Mouse (Mus musculus): Measurements from ENCODE around the gene Rtn4rl1. TPM values are rescaled to one million over a fixed set of nuclear protein-coding genes. Genes with fewer than 3 reads are reported as not detected.

The Rtn4rl1 gene
- polyA plus RNA-seq, 1 experiment from 2014 or later = 1.1 TPM

- Histone ChIP-seq H3K4me1 (ENCODE audit: insufficient read depth) (peaks cover 21% of the 10 kb centered on the region), H3K4me3 (ENCODE audit: low read depth, low read length) (no peak overlapping the region), H3K9me3 (ENCODE audit: low read depth, low read length) (no peaks in the 10 kb centered on the region), H3K4me2 (no peak overlapping the region; the same call in 1 of the 2 replicates), H3K9ac (no peak overlapping the region), H3K36me3 (ENCODE audit: insufficient read depth) (peaks cover 11% of the 10 kb centered on the region; the same call in 1 of the 2 replicates), H3K27ac (ENCODE audit: low read depth) (peak overlapping the region; percentile 93), H3K27me3 (ENCODE audit: insufficient read depth, low read length) (no peaks in the 10 kb centered on the region)
- WGBS = 33% methylated on average over 18 of the region's 18 CpGs
- ATAC-seq (ENCODE audit: insufficient read depth) (peak; percentile 76), DNase-seq (peak; percentile 86)
- 0 out of 2 replicates have a peak, but pooled peaks have one; percentile 1 for TF ChIP-seq CTCF (IDR thresholded peaks at IDR 0.05; ENCODE audit: low read depth)
These were observed 40.7 kb upstream of the Rtn4rl1 start for GRCm38 (mm10) chr11:75152603-75153557.

DNA sequence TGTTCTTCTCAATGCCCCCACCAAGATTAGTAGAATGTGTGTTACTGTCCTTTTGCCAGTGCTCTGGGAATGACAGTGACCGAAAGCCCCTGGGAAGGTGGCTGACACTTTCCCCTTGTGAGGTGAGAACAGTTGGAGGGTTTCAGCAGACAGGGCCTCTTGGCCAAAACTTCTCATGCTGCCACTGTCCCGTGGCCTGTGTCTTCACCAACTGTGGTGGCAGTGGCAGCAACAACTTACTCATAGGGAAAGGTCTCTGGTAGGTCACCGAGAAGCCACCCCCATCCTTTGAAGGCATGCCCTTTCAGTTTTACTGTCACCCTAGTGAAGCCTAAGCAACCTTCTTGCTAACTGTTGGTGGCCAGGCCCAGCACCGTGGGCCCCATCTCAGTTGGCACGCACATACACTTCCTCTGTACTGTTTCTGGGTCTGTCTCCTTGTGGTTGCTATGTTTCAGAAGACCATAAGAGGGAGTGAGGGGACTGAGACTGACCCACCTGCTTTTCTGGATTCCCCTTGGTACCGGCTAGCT, 39.5 kb upstream of the Rtn4rl1 start:
- Histone ChIP-seq H3K9ac (no peak overlapping the region), H3K4me3 (ENCODE audit: low read depth, low read length) (no peak overlapping the region), H3K27me3 (ENCODE audit: insufficient read depth, low read length) (no peaks in the 10 kb centered on the region), H3K27ac (ENCODE audit: low read depth) (peak overlapping the region; percentile 54; the same call in 1 of the 2 replicates), H3K4me2 (no peak overlapping the region), H3K9me3 (ENCODE audit: low read depth, low read length) (no peaks in the 10 kb centered on the region), H3K36me3 (ENCODE audit: insufficient read depth) (peaks cover 14% of the 10 kb centered on the region; the same call in 1 of the 2 replicates), H3K4me1 (ENCODE audit: insufficient read depth) (peaks cover 23% of the 10 kb centered on the region)
- 60% methylated on average over 6 of the region's 6 CpGs for WGBS
- ATAC-seq (ENCODE audit: insufficient read depth) (no peak), DNase-seq (peak; percentile 19)
- TF ChIP-seq CTCF (IDR thresholded peaks at IDR 0.05; ENCODE audit: low read depth) = peak; percentile 42; the same call in 1 of the 2 replicates

- H3K36me3 ChIP-seq (ENCODE audit: insufficient read depth) = peaks cover 27% of the 10 kb centered on the region
- no peak overlapping the region for H3K4me2 ChIP-seq
- no peaks in the 10 kb centered on the region for H3K27me3 ChIP-seq (ENCODE audit: insufficient read depth, low read length)
- H3K4me3 ChIP-seq (ENCODE audit: low read depth, low read length) = no peak overlapping the region
- peaks cover 23% of the 10 kb centered on the region for H3K4me1 ChIP-seq (ENCODE audit: insufficient read depth)
- 40% methylated on average over 6 of the region's 6 CpGs for WGBS
- ATAC-seq (ENCODE audit: insufficient read depth) (0 out of 2 replicates have a peak, but pooled peaks have one; percentile 4), DNase-seq (no peak)
- no peaks in the 10 kb centered on the region for H3K9me3 ChIP-seq (ENCODE audit: low read depth, low read length)
- TF ChIP-seq CTCF (IDR thresholded peaks at IDR 0.05; ENCODE audit: low read depth) = no peak
- peak overlapping the region; percentile 75 for H3K27ac ChIP-seq (ENCODE audit: low read depth)
- H3K9ac ChIP-seq = no peak overlapping the region
These were observed 37.6 kb upstream of the Rtn4rl1 start for GRCm38 (mm10) chr11:75155985-75156384.

DNA sequence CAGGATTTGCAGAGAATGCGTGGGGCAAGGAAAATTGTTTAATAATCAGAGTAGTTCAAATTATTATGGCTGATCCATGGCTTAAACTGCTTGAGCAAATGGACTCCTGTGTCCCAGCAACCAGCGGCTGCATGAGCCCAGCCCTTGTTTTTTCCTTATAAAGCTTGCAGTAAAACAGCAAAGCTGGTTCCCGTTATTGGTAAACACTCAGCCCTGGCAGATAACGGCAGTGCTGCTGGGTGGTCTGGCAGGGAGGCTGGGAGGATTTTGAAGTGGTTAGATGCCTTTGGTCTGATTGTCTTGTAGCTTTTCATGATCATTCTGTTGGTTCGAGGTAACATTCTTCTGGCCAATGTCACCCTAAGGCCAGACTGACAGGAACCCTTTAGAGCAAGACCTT, 37.2 kb upstream of the Rtn4rl1 start:
- Histone ChIP-seq H3K9ac (no peak overlapping the region), H3K27me3 (ENCODE audit: insufficient read depth, low read length) (no peaks in the 10 kb centered on the region), H3K4me1 (ENCODE audit: insufficient read depth) (peaks cover 23% of the 10 kb centered on the region), H3K36me3 (ENCODE audit: insufficient read depth) (peaks cover 31% of the 10 kb centered on the region), H3K4me2 (no peak overlapping the region), H3K27ac (ENCODE audit: low read depth) (peak overlapping the region; percentile 75), H3K9me3 (ENCODE audit: low read depth, low read length) (no peaks in the 10 kb centered on the region), H3K4me3 (ENCODE audit: low read depth, low read length) (no peak overlapping the region)
- 0 out of 2 replicates have a peak, but pooled peaks have one; percentile 12 for ATAC-seq (ENCODE audit: insufficient read depth)
- 27% methylated on average over 5 of the region's 5 CpGs for WGBS
- TF ChIP-seq CTCF (IDR thresholded peaks at IDR 0.05; ENCODE audit: low read depth) = no peak
- peak; percentile 81 for DNase-seq

- WGBS = 24% methylated on average over 4 of the region's 4 CpGs
- no peaks in the 10 kb centered on the region for H3K9me3 ChIP-seq (ENCODE audit: low read depth, low read length)
- no peak overlapping the region for H3K9ac ChIP-seq
- H3K36me3 ChIP-seq (ENCODE audit: insufficient read depth) = peaks cover 32% of the 10 kb centered on the region
- H3K27ac ChIP-seq (ENCODE audit: low read depth) = peak overlapping the region; percentile 75
- peaks cover 23% of the 10 kb centered on the region for H3K4me1 ChIP-seq (ENCODE audit: insufficient read depth)
- ATAC-seq (ENCODE audit: insufficient read depth) = no peak
- no peak overlapping the region for H3K4me2 ChIP-seq
- no peak for TF ChIP-seq CTCF (IDR thresholded peaks at IDR 0.05; ENCODE audit: low read depth)
- no peaks in the 10 kb centered on the region for H3K27me3 ChIP-seq (ENCODE audit: insufficient read depth, low read length)
- no peak overlapping the region for H3K4me3 ChIP-seq (ENCODE audit: low read depth, low read length)
- DNase-seq = peak; percentile 35
These were observed 36.5 kb upstream of the Rtn4rl1 start for GRCm38 (mm10) chr11:75157037-75157436.

- H3K9me3 ChIP-seq (ENCODE audit: low read depth, low read length) = no peaks in the 10 kb centered on the region
- no peaks in the 10 kb centered on the region for H3K27me3 ChIP-seq (ENCODE audit: insufficient read depth, low read length)
- peaks cover 23% of the 10 kb centered on the region for H3K4me1 ChIP-seq (ENCODE audit: insufficient read depth)
- no peak overlapping the region for H3K4me3 ChIP-seq (ENCODE audit: low read depth, low read length)
- WGBS = 34% methylated on average over 2 of the region's 2 CpGs
- peak overlapping the region; percentile 75 for H3K27ac ChIP-seq (ENCODE audit: low read depth)
- peaks cover 41% of the 10 kb centered on the region for H3K36me3 ChIP-seq (ENCODE audit: insufficient read depth)
- ATAC-seq (ENCODE audit: insufficient read depth) (no peak), DNase-seq (peak; percentile 30)
- no peak overlapping the region for H3K9ac ChIP-seq
- no peak for TF ChIP-seq CTCF (IDR thresholded peaks at IDR 0.05; ENCODE audit: low read depth)
- no peak overlapping the region for H3K4me2 ChIP-seq
These were observed 35.7 kb upstream of the Rtn4rl1 start for GRCm38 (mm10) chr11:75157901-75158300.

GRCm38 (mm10) chr11:75158432-75158831, 35.2 kb upstream of the Rtn4rl1 start:
- Histone ChIP-seq H3K27ac (ENCODE audit: low read depth) (peak overlapping the region; percentile 75; the same call in 1 of the 2 replicates), H3K9me3 (ENCODE audit: low read depth, low read length) (no peaks in the 10 kb centered on the region), H3K9ac (no peak overlapping the region), H3K36me3 (ENCODE audit: insufficient read depth) (peaks cover 46% of the 10 kb centered on the region), H3K4me2 (no peak overlapping the region), H3K27me3 (ENCODE audit: insufficient read depth, low read length) (no peaks in the 10 kb centered on the region), H3K4me3 (ENCODE audit: low read depth, low read length) (no peak overlapping the region), H3K4me1 (ENCODE audit: insufficient read depth) (peaks cover 22% of the 10 kb centered on the region)
- DNase-seq = peak; percentile 43
- no peak for TF ChIP-seq CTCF (IDR thresholded peaks at IDR 0.05; ENCODE audit: low read depth)
- ATAC-seq (ENCODE audit: insufficient read depth) = no peak
- WGBS = 75% methylated on average over 14 of the region's 14 CpGs
